Mouse (Mus musculus): Measurements from ENCODE around the gene Lrrc30. TPM values are rescaled to one million over a fixed set of nuclear protein-coding genes. Genes with fewer than 3 reads are reported as not detected.

The Lrrc30 gene
- polyA plus RNA-seq, 1 experiment: not detected

- no peak for DNase-seq (ENCODE audit: low spot score)
Measured at GRCm38 (mm10) chr17:67583422-67583821, 49.1 kb downstream of the Lrrc30 start.

- DNase-seq (ENCODE audit: low spot score): no peak
Measured at GRCm38 (mm10) chr17:67582681-67583356, 49.7 kb downstream of the Lrrc30 start.

GRCm38 (mm10) chr17:67581839-67582238 is 50.7 kb downstream of the Lrrc30 start:
- DNase-seq (ENCODE audit: low spot score): no peak

Other genes starting within 250 kb of the Lrrc30 start
- gene Lama1, start 64.5 kb upstream of the Lrrc30 start, polyA plus RNA-seq (2012; rRNA removed): 0.66 and 1.2 TPM in 2 replicates